Mouse (Mus musculus): ENCODE results near the gene Clcc1.

The Clcc1 gene

GRCm38 (mm10) chr3:108701256-108701655, 47.5 kb downstream of the Clcc1 start:
- DNase-seq (ENCODE audit: low spot score in 2 of 2), result no peak

- no peak for DNase-seq (ENCODE audit: low spot score in 2 of 2)
Measured at GRCm38 (mm10) chr3:108702789-108703188, 49.1 kb downstream of the Clcc1 start.

- no peak for DNase-seq (ENCODE audit: low spot score in 2 of 2)
Measured at GRCm38 (mm10) chr3:108711296-108711695, 57.6 kb downstream of the Clcc1 start.

- DNase-seq (ENCODE audit: low spot score in 2 of 2), result no peak
Measured at GRCm38 (mm10) chr3:108713065-108713675, 59.5 kb downstream of the Clcc1 start.

- DNase-seq (ENCODE audit: low spot score in 2 of 2), result no peak
Measured at GRCm38 (mm10) chr3:108714837-108715236, 61.1 kb downstream of the Clcc1 start.

GRCm38 (mm10) chr3:108717896-108718502, 64.3 kb downstream of the Clcc1 start:
- no peak for DNase-seq (ENCODE audit: low spot score in 2 of 2)

GRCm38 (mm10) chr3:108719357-108719756, 65.6 kb downstream of the Clcc1 start:
- no peak for DNase-seq (ENCODE audit: low spot score in 2 of 2)

- no peak for DNase-seq (ENCODE audit: low spot score in 2 of 2)
Measured at GRCm38 (mm10) chr3:108719761-108720160, 66.0 kb downstream of the Clcc1 start.

GRCm38 (mm10) chr3:108721076-108721991, 67.6 kb downstream of the Clcc1 start:
- DNase-seq (ENCODE audit: low spot score in 2 of 2), result peak; percentile 25 to 28

GRCm38 (mm10) chr3:108722036-108722872, 68.5 kb downstream of the Clcc1 start, which contains the start of gene Gpsm2:
TSS of gene Gpsm2 (minus strand) at chr3:108722309.
- peak; percentile 79 to 93 for DNase-seq (ENCODE audit: low spot score in 2 of 2)

GRCm38 (mm10) chr3:108726413-108726812, 72.7 kb downstream of the Clcc1 start:
- DNase-seq (ENCODE audit: low spot score in 2 of 2), result no peak

GRCm38 (mm10) chr3:108727344-108727743, 73.6 kb downstream of the Clcc1 start:
- no peak for DNase-seq (ENCODE audit: low spot score in 2 of 2)

- no peak for DNase-seq (ENCODE audit: low spot score in 2 of 2)
Measured at GRCm38 (mm10) chr3:108727776-108728175, 74.1 kb downstream of the Clcc1 start.
